20 mouse cellular contexts compared by ENCODE assay signal in genomic region chr2:140621730-140622337, GRCm38 (mm10). TPM values are rescaled to one million over a fixed set of nuclear protein-coding genes. Genes with fewer than 3 reads are reported as not detected.
"Had no signal": no experiment of that assay in that cellular context is flagged by ENCODE, and none has a peak within 500 bp of the region (broad histone marks: within the 10 kb centered on the region; RNA-seq: fewer than 3 reads in every experiment).

No protein-coding gene starts in this region.

- H3K4me2 ChIP-seq: liver, embryonic 11.5 days; liver, embryonic 13.5 days; liver, embryonic 15.5 days; midbrain, embryonic 12.5 days; neural tube, embryonic 13.5 days; neural tube, embryonic 15.5 days; stomach, embryonic 15.5 days had no signal

- H3K4me1 ChIP-seq: liver, embryonic 13.5 days; liver, embryonic 15.5 days; midbrain, embryonic 12.5 days; neural tube, embryonic 13.5 days; neural tube, embryonic 15.5 days; stomach, embryonic 15.5 days had no signal

- DNase-seq: liver, embryonic 13.5 days; liver, postnatal 0 days; midbrain, embryonic 14.5 days; retina, postnatal 1 day; right cerebral cortex, adult 18-20 months; right cerebral cortex, postnatal 14 days; thymus, adult 2 months; thymus, postnatal 25 days; thymus, postnatal 4 days had no signal

- H3K36me3 ChIP-seq: liver, embryonic 13.5 days; liver, embryonic 15.5 days; midbrain, embryonic 10.5 days; midbrain, embryonic 12.5 days; neural tube, embryonic 13.5 days; neural tube, embryonic 15.5 days; stomach, embryonic 15.5 days had no signal

- H3K9me3 ChIP-seq: liver, embryonic 13.5 days; liver, embryonic 15.5 days; midbrain, embryonic 10.5 days; midbrain, embryonic 12.5 days; neural tube, embryonic 13.5 days; neural tube, embryonic 15.5 days; stomach, embryonic 15.5 days had no signal

- H3K27ac ChIP-seq: liver, embryonic 13.5 days; liver, embryonic 15.5 days; midbrain, embryonic 10.5 days; midbrain, embryonic 12.5 days; neural tube, embryonic 13.5 days; neural tube, embryonic 15.5 days; stomach, embryonic 15.5 days; stomach, postnatal 0 days had no signal

- H3K9ac ChIP-seq: liver, embryonic 13.5 days; liver, embryonic 15.5 days; liver, postnatal 0 days; midbrain, embryonic 12.5 days; neural tube, embryonic 13.5 days; neural tube, embryonic 15.5 days; stomach, embryonic 15.5 days had no signal

- H3K4me3 ChIP-seq: liver, embryonic 13.5 days; liver, embryonic 15.5 days; midbrain, embryonic 10.5 days; midbrain, embryonic 12.5 days; myocyte; neural tube, embryonic 13.5 days; neural tube, embryonic 15.5 days; stomach, embryonic 15.5 days had no signal

- H3K27me3 ChIP-seq: liver, embryonic 13.5 days; liver, embryonic 15.5 days; midbrain, embryonic 12.5 days; neural tube, embryonic 13.5 days; neural tube, embryonic 15.5 days; stomach, embryonic 15.5 days had no signal

- ATAC-seq: liver, postnatal 0 days; midbrain, embryonic 16.5 days had no signal

RNA-seq across cellular contexts. Expression of gene Flrt3, which starts 49.4 kb away (rescaled TPM):
- total RNA-seq: megakaryocyte, adult 5-6 weeks had no signal
